Mouse (Mus musculus): ENCODE data around the gene Plekhg2. TPM values are rescaled to one million over a fixed set of nuclear protein-coding genes. Genes with fewer than 3 reads are reported as not detected.

Gene Plekhg2
- polyA plus RNA-seq, 1 experiment = 37.5 TPM

GRCm38 (mm10) chr7:28350155-28350883 is 22.1 kb downstream of the Plekhg2 start, which contains the start of gene Rps16:
Gene Rps16, plus strand, starts transcription at chr7:28350652.
- peaks cover 4% of the 10 kb centered on the region for H3K4me1 ChIP-seq (ENCODE audit: control insufficient read depth, insufficient read depth, low read length)
- DNase-seq = peak; percentile 99
- peak within 1 kb of the TSS; percentile 87 for H3K4me3 ChIP-seq (replicated peaks; ENCODE audit: extremely low read depth, low read depth, low read length)
- TF ChIP-seq POLR2A (IDR thresholded peaks at IDR 0.05; ENCODE audit: borderline replicate concordance, extremely low read depth, low read depth, low read length) (peak; percentile 60), CTCF (IDR thresholded peaks at IDR 0.05; ENCODE audit: insufficient read depth, low read length) (no peak)
- under 1% methylated on average over 49 of the region's 50 CpGs for WGBS

GRCm38 (mm10) chr7:28348601-28349000 is 23.8 kb downstream of the Plekhg2 start:
- H3K4me1 ChIP-seq (ENCODE audit: control insufficient read depth, insufficient read depth, low read length) = peaks cover 4% of the 10 kb centered on the region

GRCm38 (mm10) chr7:28347746-28348145 is 24.7 kb downstream of the Plekhg2 start:
- WGBS = 39% methylated on average over 3 of the region's 3 CpGs

More at GRCm38 (mm10) chr7:28348601-28349000, 23.8 kb downstream of the Plekhg2 start:
- DNase-seq = no peak
- WGBS = 81% methylated on average over 7 of the region's 7 CpGs
- TF ChIP-seq POLR2A (IDR thresholded peaks at IDR 0.05; ENCODE audit: borderline replicate concordance, extremely low read depth, low read depth, low read length) = no peak
- no peak for TF ChIP-seq CTCF (IDR thresholded peaks at IDR 0.05; ENCODE audit: insufficient read depth, low read length)
- no peak overlapping the region for H3K4me3 ChIP-seq (replicated peaks; ENCODE audit: extremely low read depth, low read depth, low read length)

GRCm38 (mm10) chr7:28344637-28345036 is 27.8 kb downstream of the Plekhg2 start:
- peak; percentile 61 for DNase-seq
- peak; percentile 62; the same call in 1 of the 2 replicates for TF ChIP-seq CTCF (IDR thresholded peaks at IDR 0.05; ENCODE audit: insufficient read depth, low read length)
- TF ChIP-seq POLR2A (IDR thresholded peaks at IDR 0.05; ENCODE audit: borderline replicate concordance, extremely low read depth, low read depth, low read length) = no peak
- WGBS = 2% methylated on average over 4 of the region's 4 CpGs
- H3K4me3 ChIP-seq (replicated peaks; ENCODE audit: extremely low read depth, low read depth, low read length) = no peak overlapping the region
- no peaks in the 10 kb centered on the region; the same call in 1 of the 2 replicates for H3K4me1 ChIP-seq (ENCODE audit: control insufficient read depth, insufficient read depth, low read length)

More at GRCm38 (mm10) chr7:28347746-28348145, 24.7 kb downstream of the Plekhg2 start:
- Histone ChIP-seq H3K4me1 (ENCODE audit: control insufficient read depth, insufficient read depth, low read length) (peaks cover 4% of the 10 kb centered on the region), H3K4me3 (replicated peaks; ENCODE audit: extremely low read depth, low read depth, low read length) (no peak overlapping the region)
- no peak for DNase-seq
- TF ChIP-seq CTCF (IDR thresholded peaks at IDR 0.05; ENCODE audit: insufficient read depth, low read length) (no peak), POLR2A (IDR thresholded peaks at IDR 0.05; ENCODE audit: borderline replicate concordance, extremely low read depth, low read depth, low read length) (no peak)

GRCm38 (mm10) chr7:28341381-28341780 is 31.0 kb downstream of the Plekhg2 start:
- 38% methylated on average over 7 of the region's 7 CpGs for whole genome bisulfite sequencing
- Histone ChIP-seq H3K4me1 (ENCODE audit: control insufficient read depth, insufficient read depth, low read length) (peaks cover 3% of the 10 kb centered on the region; the same call in 1 of the 2 replicates), H3K4me3 (replicated peaks; ENCODE audit: extremely low read depth, low read depth, low read length) (no peak overlapping the region)
- no peak for TF ChIP-seq POLR2A (IDR thresholded peaks at IDR 0.05; ENCODE audit: borderline replicate concordance, extremely low read depth, low read depth, low read length)
- no peak for TF ChIP-seq CTCF (IDR thresholded peaks at IDR 0.05; ENCODE audit: insufficient read depth, low read length)
- no peak for DNase-seq

GRCm38 (mm10) chr7:28339213-28339917 is 33.0 kb downstream of the Plekhg2 start:
- Histone ChIP-seq H3K4me1 (ENCODE audit: control insufficient read depth, insufficient read depth, low read length) (peaks cover 6% of the 10 kb centered on the region; the same call in 1 of the 2 replicates), H3K4me3 (replicated peaks; ENCODE audit: extremely low read depth, low read depth, low read length) (no peak overlapping the region)
- peak; percentile 42 for DNase-seq
- no peak for TF ChIP-seq POLR2A (IDR thresholded peaks at IDR 0.05; ENCODE audit: borderline replicate concordance, extremely low read depth, low read depth, low read length)
- peak; percentile 21; the same call in 1 of the 2 replicates for TF ChIP-seq CTCF (IDR thresholded peaks at IDR 0.05; ENCODE audit: insufficient read depth, low read length)
- WGBS = 48% methylated on average over 19 of the region's 19 CpGs

GRCm38 (mm10) chr7:28338108-28338998 is 34.0 kb downstream of the Plekhg2 start, which contains the start of gene Supt5:
Gene Supt5, minus strand, starts transcription at chr7:28338746.
- WGBS = under 1% methylated on average over 77 of the region's 77 CpGs

GRCm38 (mm10) chr7:28335471-28335870 is 36.9 kb downstream of the Plekhg2 start:
- no peak for DNase-seq
- H3K4me3 ChIP-seq (replicated peaks; ENCODE audit: extremely low read depth, low read depth, low read length) = no peak overlapping the region
- no peak for TF ChIP-seq CTCF (IDR thresholded peaks at IDR 0.05; ENCODE audit: insufficient read depth, low read length)
- WGBS = 86% methylated on average over 2 of the region's 2 CpGs
- H3K4me1 ChIP-seq (ENCODE audit: control insufficient read depth, insufficient read depth, low read length) = peaks cover 6% of the 10 kb centered on the region; the same call in 1 of the 2 replicates

More at GRCm38 (mm10) chr7:28338108-28338998, 34.0 kb downstream of the Plekhg2 start, which contains the start of gene Supt5:
- peak; percentile 93 for TF ChIP-seq POLR2A (IDR thresholded peaks at IDR 0.05; ENCODE audit: borderline replicate concordance, extremely low read depth, low read depth, low read length)
- no peak for TF ChIP-seq CTCF (IDR thresholded peaks at IDR 0.05; ENCODE audit: insufficient read depth, low read length)
- peak; percentile 97 for DNase-seq
- Histone ChIP-seq H3K4me1 (ENCODE audit: control insufficient read depth, insufficient read depth, low read length) (peaks cover 6% of the 10 kb centered on the region; the same call in 1 of the 2 replicates), H3K4me3 (replicated peaks; ENCODE audit: extremely low read depth, low read depth, low read length) (peak within 1 kb of the TSS; percentile 98)
